Mouse (Mus musculus) cerebellum, adult 9-10 months (tissue): Measurements from ENCODE around the gene Olfr482.

Experiments used
- DNase-seq: peaks from one replicate; pipeline ENCODE4 v3.0.0; 2022

The Olfr482 gene

GRCm38 (mm10) chr7:108097486-108097885 is at the start of gene Olfr482:
TSS of gene Olfr482 (minus strand) at chr7:108097586.
- no peak for DNase-seq

- no peak for DNase-seq
These were observed 30.0 kb upstream of the Olfr482 start, which contains the start of gene Olfr484 for GRCm38 (mm10) chr7:108127349-108127748. TSS of gene Olfr484 (minus strand) at chr7:108127449.

DNA sequence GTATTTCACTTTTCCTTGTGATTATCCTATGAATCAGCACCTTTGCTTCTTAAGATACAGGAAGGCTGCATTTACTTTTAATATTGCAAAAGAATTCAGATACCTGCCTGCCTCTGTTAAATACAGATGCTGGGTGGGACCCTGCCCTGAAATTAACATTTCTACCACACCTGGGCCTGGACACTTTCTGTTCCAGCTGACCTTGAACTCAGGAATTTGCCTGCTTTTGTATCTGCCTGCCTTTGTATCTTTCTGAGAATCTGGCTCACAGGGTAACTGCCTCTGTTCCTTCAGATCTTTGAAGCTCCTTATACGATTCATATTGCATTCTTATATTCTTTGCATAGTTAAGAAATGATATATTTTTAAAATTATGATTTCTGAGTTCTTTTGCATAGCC is 24.0 kb upstream of the Olfr482 start:
- DNase-seq: no peak

- no peak for DNase-seq
These were observed 23.3 kb upstream of the Olfr482 start for GRCm38 (mm10) chr7:108120681-108121080.

DNA sequence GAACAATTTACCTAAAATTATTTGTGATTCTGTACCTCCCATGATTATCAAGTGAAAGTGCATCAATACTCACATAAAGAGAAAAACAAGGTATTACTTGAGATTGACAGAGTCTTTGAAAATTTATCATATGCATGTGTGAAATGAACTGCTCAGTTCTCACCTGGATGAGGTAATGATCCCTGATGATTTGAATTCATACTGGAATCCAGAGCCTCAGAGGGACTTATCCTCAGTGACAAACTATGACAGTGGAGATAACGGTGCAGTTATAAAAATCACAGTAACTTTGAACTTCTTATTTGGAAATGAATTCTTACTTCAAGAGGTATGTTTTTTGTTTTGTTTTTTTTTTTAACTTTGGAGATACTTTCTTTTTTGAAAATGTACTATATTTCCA is 3.2 kb upstream of the Olfr482 start, which contains the start of gene Olfr483:
TSS of gene Olfr483 (plus strand) at position 301 of the 400 bp plus-strand sequence.
- no peak for DNase-seq

DNA sequence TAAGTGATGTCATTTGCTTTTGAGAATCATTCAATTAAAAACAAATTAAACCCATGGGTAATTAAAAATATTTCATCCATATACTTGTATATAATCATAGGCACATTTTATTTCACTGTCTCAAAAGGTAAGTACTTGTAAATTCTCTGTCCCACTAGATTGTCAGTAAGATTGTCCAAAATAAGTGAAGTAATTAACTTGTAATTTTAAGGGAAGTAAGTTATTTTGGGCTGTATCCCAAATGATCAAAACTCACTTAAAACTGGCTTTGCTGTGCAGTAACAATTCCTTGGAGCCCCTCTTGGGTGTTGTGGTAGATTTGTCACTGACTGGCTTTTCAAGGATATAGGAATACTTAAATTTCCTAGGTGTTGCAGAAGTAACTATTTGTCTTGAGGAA is 17.8 kb downstream of the Olfr482 start, which contains the start of gene Olfr481:
TSS of gene Olfr481 (plus strand) at position 301 of the 400 bp plus-strand sequence.
- no peak for DNase-seq

GRCm38 (mm10) chr7:108067246-108067645 is 30.1 kb downstream of the Olfr482 start, which contains the start of gene Olfr480:
TSS of gene Olfr480 (minus strand) at chr7:108067346.
- no peak for DNase-seq

- no peak for DNase-seq
These were observed 47.0 kb downstream of the Olfr482 start, which contains the start of gene Olfr479 for GRCm38 (mm10) chr7:108050393-108050792. TSS of gene Olfr479 (plus strand) at chr7:108050693.
